Mouse (Mus musculus) liver, embryonic 11.5 days (tissue): Measurements from ENCODE around the gene Egr2. TPM values are rescaled to one million over a fixed set of nuclear protein-coding genes. Genes with fewer than 3 reads are reported as not detected.

Experiments used
- ATAC-seq: fragments of 200-750 bp; cut with Nextera tagmentation; replicated peaks from 2 replicates; pipeline ENCODE4 v1.8.0; 2017; ENCODE audit warnings: moderate number of reproducible peaks, mild to moderate bottlenecking, moderate TSS enrichment, moderate library complexity; ENCODE audit not compliant: low FRiP score
- DNase-seq: peaks from one replicate; pipeline ENCODE4 v3.0.0-alpha.2; 2017; ENCODE audit warnings: low spot score
- H3K27ac ChIP-seq: fragments of 300-500 bp; sonication (generic); 2 replicates; pipeline ENCODE4 v1.5.1; 2014; ENCODE audit warnings: mild to moderate bottlenecking, low read depth, low read length, control low read depth
- H3K27me3 ChIP-seq: fragments of 300-500 bp; sonication (generic); replicated peaks from 2 replicates; pipeline ENCODE4 v1.6.1; 2014; ENCODE audit warnings: low read length, mixed read lengths; ENCODE audit not compliant: control insufficient read depth, insufficient read depth
- H3K36me3 ChIP-seq: fragments of 300-500 bp; sonication (generic); 2 replicates; pipeline ENCODE4 v1.6.1; 2014; ENCODE audit warnings: mild to moderate bottlenecking, low read length, moderate library complexity, mixed read lengths; ENCODE audit not compliant: control insufficient read depth, insufficient read depth
- H3K4me1 ChIP-seq: fragments of 300-500 bp; sonication (generic); replicated peaks from 2 replicates; pipeline ENCODE4 v1.6.1; 2014; ENCODE audit warnings: low read length, mixed read lengths; ENCODE audit not compliant: control insufficient read depth, insufficient read depth
- H3K4me2 ChIP-seq: fragments of 300-500 bp; sonication (generic); 2 replicates; pipeline ENCODE4 v1.6.1; 2014; ENCODE audit warnings: mild to moderate bottlenecking, control low read depth, moderate library complexity
- H3K4me3 ChIP-seq: fragments of 300-500 bp; sonication (generic); 2 replicates; pipeline ENCODE4 v1.5.1; 2014; ENCODE audit warnings: low read depth, low read length, control low read depth
- H3K9ac ChIP-seq: fragments of 300-500 bp; sonication (generic); 2 replicates; pipeline ENCODE4 v1.6.1; 2014; ENCODE audit warnings: low read depth, low read length, control low read depth
- H3K9me3 ChIP-seq: fragments of 300-500 bp; sonication (generic); 2 replicates; pipeline ENCODE4 v1.6.1; 2016; ENCODE audit warnings: low read length, inconsistent platforms, mixed read lengths; ENCODE audit not compliant: control insufficient read depth
- WGBS: fragments of 180-500 bp; shearing (Covaris S2); extraction: QIAGEN DNeasy Blood & Tissue Kit; methylation state at CpG from one replicate; pipeline ENCODE4 v1.1.7; 2014; 5-methylcytosine and 5-hydroxymethylcytosine counted together
- polyA plus RNA-seq: library from polyadenylated mRNA; unstranded; fragments of >200 nt; fragmentation: Nextera tagmentation; extraction: Ambion mirVana; gene quantifications from 2 replicates; pipeline ENCODE4 v1.2.1, GENCODE M21; 2014

The Egr2 gene
- 0.08 and 0.22 TPM in 2 replicates for polyA plus RNA-seq

- Histone ChIP-seq H3K4me2 (peak within 1 kb of the TSS; percentile 99), H3K9ac (peak within 1 kb of the TSS; percentile 44; the same call in 1 of the 2 replicates), H3K9me3 (no peaks in the 10 kb centered on the region), H3K4me1 (peaks cover 14% of the 10 kb centered on the region), H3K27me3 (peaks cover 79% of the 10 kb centered on the region), H3K27ac (no peak within 1 kb of the TSS), H3K36me3 (no peaks in the 10 kb centered on the region), H3K4me3 (peak within 1 kb of the TSS; percentile 71)
- no peak for DNase-seq
- WGBS: under 1% methylated on average over 29 of the region's 37 CpGs
- no peak for ATAC-seq
Measured at GRCm38 (mm10) chr10:67535256-67535655, at the start of gene Egr2. TSS of gene Egr2 (plus strand) at chr10:67535475.

DNA sequence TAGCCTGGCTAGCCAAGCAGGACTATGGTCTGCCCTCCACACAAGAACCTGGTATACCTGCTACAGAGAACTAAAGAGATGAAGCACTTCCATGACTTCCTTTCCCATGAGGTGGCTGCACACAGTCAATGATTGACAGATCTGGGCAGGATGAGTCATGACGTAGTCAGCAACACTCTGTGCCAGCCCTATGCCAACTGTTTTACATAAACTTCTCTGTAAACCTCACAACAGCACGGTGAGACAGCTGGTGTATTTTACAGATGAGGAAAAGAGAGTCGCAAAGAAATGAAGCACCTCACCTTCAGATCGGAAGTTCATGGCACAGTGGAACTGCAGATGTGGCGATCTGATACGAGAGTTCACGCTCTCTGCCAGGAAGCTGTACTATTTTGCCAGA is 47.8 kb upstream of the Egr2 start:
- H3K9me3 ChIP-seq: no peaks in the 10 kb centered on the region
- no peak overlapping the region for H3K4me2 ChIP-seq
- no peaks in the 10 kb centered on the region for H3K4me1 ChIP-seq
- ATAC-seq (no peak), DNase-seq (no peak)
- no peak overlapping the region for H3K4me3 ChIP-seq
- 83% methylated on average over 7 of the region's 7 CpGs for WGBS
- H3K27ac ChIP-seq: no peak overlapping the region
- H3K27me3 ChIP-seq: no peaks in the 10 kb centered on the region
- no peak overlapping the region for H3K9ac ChIP-seq
- H3K36me3 ChIP-seq: no peaks in the 10 kb centered on the region

GRCm38 (mm10) chr10:67489836-67490235 is 45.4 kb upstream of the Egr2 start:
- H3K9ac ChIP-seq: no peak overlapping the region
- 70% methylated on average over 6 of the region's 6 CpGs for WGBS
- no peaks in the 10 kb centered on the region for H3K4me1 ChIP-seq
- no peak for ATAC-seq
- no peaks in the 10 kb centered on the region for H3K36me3 ChIP-seq
- H3K9me3 ChIP-seq: no peaks in the 10 kb centered on the region
- no peak for DNase-seq
- H3K27me3 ChIP-seq: no peaks in the 10 kb centered on the region
- no peak overlapping the region for H3K4me2 ChIP-seq
- H3K27ac ChIP-seq: no peak overlapping the region
- no peak overlapping the region for H3K4me3 ChIP-seq

GRCm38 (mm10) chr10:67490632-67491031 is 44.6 kb upstream of the Egr2 start:
- Histone ChIP-seq H3K4me1 (no peaks in the 10 kb centered on the region), H3K9me3 (no peaks in the 10 kb centered on the region), H3K4me2 (no peak overlapping the region), H3K27ac (no peak overlapping the region), H3K9ac (no peak overlapping the region), H3K36me3 (no peaks in the 10 kb centered on the region), H3K4me3 (no peak overlapping the region), H3K27me3 (no peaks in the 10 kb centered on the region)
- no peak for DNase-seq
- no peak for ATAC-seq
- WGBS: 56% methylated on average over 5 of the region's 5 CpGs

DNA sequence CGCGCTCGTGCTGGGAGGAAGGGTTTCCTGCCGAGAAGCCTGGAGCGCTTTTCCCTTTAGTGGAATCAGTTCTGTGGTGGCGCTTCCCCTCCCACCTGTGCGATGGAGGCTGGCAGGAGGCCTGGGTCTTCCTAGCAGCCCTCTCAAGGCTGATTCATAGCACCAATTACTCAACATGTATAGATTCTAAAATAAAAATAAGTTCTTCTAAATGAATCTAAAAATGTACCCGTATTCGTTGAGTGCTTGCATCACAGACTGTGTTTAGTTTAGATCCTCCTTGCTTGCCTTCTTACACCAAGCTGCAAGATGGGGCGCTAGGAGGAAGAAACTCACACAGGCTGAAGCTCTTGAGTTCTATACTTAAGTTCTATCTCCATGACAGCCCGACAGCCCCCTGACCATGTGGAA is 43.1 kb upstream of the Egr2 start:
- H3K36me3 ChIP-seq: no peaks in the 10 kb centered on the region
- H3K4me1 ChIP-seq: no peaks in the 10 kb centered on the region
- no peak overlapping the region for H3K27ac ChIP-seq
- no peak overlapping the region for H3K4me3 ChIP-seq
- DNase-seq (no peak), ATAC-seq (no peak)
- no peaks in the 10 kb centered on the region for H3K9me3 ChIP-seq
- no peak overlapping the region for H3K9ac ChIP-seq
- no peaks in the 10 kb centered on the region for H3K27me3 ChIP-seq
- 72% methylated on average over 11 of the region's 11 CpGs for WGBS
- H3K4me2 ChIP-seq: no peak overlapping the region

DNA sequence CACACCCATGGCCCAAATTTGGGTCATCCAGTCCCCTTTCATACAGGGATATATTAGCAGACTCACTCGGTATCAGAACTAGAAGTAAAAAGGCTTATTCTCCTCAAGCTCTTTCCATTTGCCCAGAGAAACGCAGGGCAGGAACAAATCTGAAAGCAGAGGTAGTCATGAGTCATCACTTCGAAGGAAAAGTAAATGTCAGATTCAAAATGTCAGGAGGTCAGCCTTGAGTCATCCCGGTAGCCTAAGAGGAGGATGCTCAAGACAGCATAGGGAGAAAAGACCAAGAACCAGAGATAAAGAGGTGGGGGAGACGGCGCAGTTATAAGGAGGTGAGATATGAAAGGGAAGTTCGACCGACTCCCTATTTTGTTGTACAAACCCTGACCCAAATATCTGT is 41.7 kb upstream of the Egr2 start:
- no peaks in the 10 kb centered on the region for H3K27me3 ChIP-seq
- H3K4me3 ChIP-seq: no peak overlapping the region
- no peak overlapping the region for H3K4me2 ChIP-seq
- H3K9ac ChIP-seq: no peak overlapping the region
- no peaks in the 10 kb centered on the region for H3K4me1 ChIP-seq
- no peaks in the 10 kb centered on the region for H3K36me3 ChIP-seq
- ATAC-seq (no peak), DNase-seq (no peak)
- H3K27ac ChIP-seq: no peak overlapping the region
- 68% methylated on average over 8 of the region's 8 CpGs for WGBS
- no peaks in the 10 kb centered on the region for H3K9me3 ChIP-seq

GRCm38 (mm10) chr10:67497144-67497892 is 38.0 kb upstream of the Egr2 start:
- no peaks in the 10 kb centered on the region for H3K9me3 ChIP-seq
- no peak overlapping the region for H3K4me2 ChIP-seq
- no peaks in the 10 kb centered on the region for H3K27me3 ChIP-seq
- no peaks in the 10 kb centered on the region for H3K4me1 ChIP-seq
- ATAC-seq (no peak), DNase-seq (no peak)
- H3K36me3 ChIP-seq: no peaks in the 10 kb centered on the region
- H3K9ac ChIP-seq: no peak overlapping the region
- WGBS: 85% methylated on average over 15 of the region's 15 CpGs
- H3K27ac ChIP-seq: no peak overlapping the region
- no peak overlapping the region for H3K4me3 ChIP-seq

- no peak for ATAC-seq
Measured at GRCm38 (mm10) chr10:67497951-67498350, 37.3 kb upstream of the Egr2 start.

GRCm38 (mm10) chr10:67503320-67503995 is 31.8 kb upstream of the Egr2 start:
- Histone ChIP-seq H3K9me3 (no peaks in the 10 kb centered on the region), H3K9ac (no peak overlapping the region), H3K4me1 (no peaks in the 10 kb centered on the region), H3K27ac (no peak overlapping the region), H3K4me2 (peak overlapping the region; percentile 26), H3K4me3 (no peak overlapping the region), H3K36me3 (no peaks in the 10 kb centered on the region), H3K27me3 (no peaks in the 10 kb centered on the region)
- ATAC-seq: no peak
- WGBS: 38% methylated on average over 15 of the region's 15 CpGs
- DNase-seq: no peak

More at GRCm38 (mm10) chr10:67497951-67498350, 37.3 kb upstream of the Egr2 start:
- Histone ChIP-seq H3K27ac (no peak overlapping the region), H3K9me3 (no peaks in the 10 kb centered on the region), H3K4me2 (no peak overlapping the region), H3K9ac (no peak overlapping the region), H3K27me3 (no peaks in the 10 kb centered on the region), H3K4me3 (no peak overlapping the region), H3K36me3 (no peaks in the 10 kb centered on the region), H3K4me1 (no peaks in the 10 kb centered on the region)
- 82% methylated on average over 9 of the region's 9 CpGs for WGBS
- no peak for DNase-seq
